Mouse (Mus musculus) heart, adult 2 months (tissue): ENCODE data around the gene Pdcd11. TPM values are rescaled to one million over a fixed set of nuclear protein-coding genes. Genes with fewer than 3 reads are reported as not detected.

Source experiments
- DNase-seq, 2 experiments: peaks; one replicate each; pipeline ENCODE4 v3.0.0; 2021
- H3K27ac ChIP-seq: fragments of 200-600 bp; 2 replicates; pipeline ENCODE4 v1.8.1; 2022
- H3K27me3 ChIP-seq: fragments of 200-500 bp; 2 replicates; pipeline ENCODE4 v1.6.1; 2012; ENCODE audit warnings: mild to moderate bottlenecking, low read length, inconsistent platforms, mixed read lengths; ENCODE audit not compliant: control insufficient read depth, insufficient read depth
- H3K36me3 ChIP-seq: fragments of 200-500 bp; 2 replicates; pipeline ENCODE4 v1.6.1; 2012; ENCODE audit warnings: low read length, inconsistent platforms; ENCODE audit not compliant: control insufficient read depth, insufficient read depth
- H3K4me1 ChIP-seq: fragments of 200-500 bp; 2 replicates; pipeline ENCODE4 v1.6.1; 2011; ENCODE audit warnings: low read length; ENCODE audit not compliant: control insufficient read depth, insufficient read depth
- H3K4me3 ChIP-seq: fragments of 200-600 bp; 2 replicates; pipeline ENCODE4 v1.8.1; 2022
- H3K79me2 ChIP-seq: fragments of 200-500 bp; replicated peaks from 2 replicates; pipeline ENCODE4 v1.6.1; 2012; ENCODE audit warnings: mild to moderate bottlenecking, inconsistent platforms, low read length, moderate library complexity, mixed read lengths; ENCODE audit not compliant: control insufficient read depth, insufficient read depth
- H3K9ac ChIP-seq: fragments of 200-500 bp; 2 replicates; pipeline ENCODE4 v1.6.1; 2012; ENCODE audit warnings: low read depth, mild to moderate bottlenecking, control low read depth, inconsistent platforms, low read length, mixed read lengths
- CTCF ChIP-seq: fragments of 200-600 bp; IDR thresholded peaks from 2 replicates; pipeline ENCODE4 v1.8.1; 2022; ENCODE audit warnings: antibody characterized with exemption, mild to moderate bottlenecking, moderate library complexity
- EP300 ChIP-seq: fragments of 200-500 bp; IDR thresholded peaks from 2 replicates; pipeline ENCODE4 v1.6.1; 2011; ENCODE audit warnings: low read depth, low read length, control low read depth; ENCODE audit not compliant: insufficient read depth
- POLR2A ChIP-seq: fragments of 200-500 bp; IDR thresholded peaks from 2 replicates; pipeline ENCODE4 v1.6.1; 2011; ENCODE audit warnings: mild to moderate bottlenecking, low read depth, low read length, control low read depth; ENCODE audit not compliant: insufficient read depth
- WGBS: fragments of 180-500 bp; shearing (Covaris S2); methylation state at CpG from one replicate; pipeline ENCODE4 v1.1.7; 2018; 5-methylcytosine and 5-hydroxymethylcytosine counted together
- intact Hi-C: fragments of 180-260 bp; cut with DNase I; formaldehyde crosslinking; loops from one replicate; pipeline ENCODE4 v1.15.1; 2025
- polyA plus RNA-seq: library from polyadenylated mRNA; depleted of rRNA; stranded (reverse); fragments of >200 nt; gene quantifications from 2 replicates; pipeline ENCODE4 v1.2.3, GENCODE M21; 2012; rRNA removed
- total RNA-seq, 2 experiments: library from RNA; stranded (reverse); gene quantifications; 2 replicates each; pipeline ENCODE4 v1.2.3; 2021

Pdcd11 gene
- total and polyA plus RNA-seq, 3 experiments, result 5.5 to 12.4 (median 11.8) TPM

- Histone ChIP-seq H3K27ac (no peak within 1 kb of the TSS), H3K79me2 (no peaks in the 10 kb centered on the region), H3K4me1 (no peaks in the 10 kb centered on the region), H3K27me3 (peaks cover 8% of the 10 kb centered on the region), H3K4me3 (peak within 1 kb of the TSS; percentile 44), H3K36me3 (no peaks in the 10 kb centered on the region), H3K9ac (peak within 1 kb of the TSS; percentile 56)
- 2% methylated on average over 97 of the region's 98 CpGs for WGBS
- intact Hi-C loops, result loop anchor here (5.0 kb wide), 1 partner anchor 74 kb away; no protein-coding TSS in a partner anchor
- TF ChIP-seq CTCF (no peak), POLR2A (no peak), EP300 (no peak)
- peak; percentile 43 to 56 for DNase-seq
These were observed 88.1 kb downstream of the Pdcd11 start, which contains the start of gene Neurl1a for GRCm38 (mm10) chr19:47178431-47179271. Gene Neurl1a (plus strand): TSS chr19:47178820.

- intact Hi-C loops, result loop anchor here (5.0 kb wide), 1 partner anchor 73 kb away; no protein-coding TSS in a partner anchor
- H3K4me1 ChIP-seq, result no peaks in the 10 kb centered on the region
- no peak overlapping the region for H3K27ac ChIP-seq
- 5% methylated on average over 36 of the region's 42 CpGs for WGBS
- H3K4me3 ChIP-seq, result peak overlapping the region; percentile 44
- H3K9ac ChIP-seq, result peak overlapping the region; percentile 56; the same call in 1 of the 2 replicates
- TF ChIP-seq CTCF, result no peak
- no peak for TF ChIP-seq POLR2A
- no peak for TF ChIP-seq EP300
- peak in 1 of 2 experiments; percentile 23 for DNase-seq
- no peaks in the 10 kb centered on the region for H3K79me2 ChIP-seq
- H3K27me3 ChIP-seq, result peaks cover 8% of the 10 kb centered on the region
- H3K36me3 ChIP-seq, result no peaks in the 10 kb centered on the region
These were observed 88.8 kb downstream of the Pdcd11 start for GRCm38 (mm10) chr19:47179272-47179809.

GRCm38 (mm10) chr19:47180011-47180410 lies 89.4 kb downstream of the Pdcd11 start:
- TF ChIP-seq EP300 (no peak), POLR2A (no peak), CTCF (no peak)
- Histone ChIP-seq H3K4me1 (no peaks in the 10 kb centered on the region), H3K9ac (no peak overlapping the region), H3K27me3 (peaks cover 8% of the 10 kb centered on the region), H3K4me3 (no peak overlapping the region), H3K36me3 (no peaks in the 10 kb centered on the region), H3K79me2 (no peaks in the 10 kb centered on the region), H3K27ac (no peak overlapping the region)
- intact Hi-C loops, result no loop called here
- no peak for DNase-seq
- WGBS, result 36% methylated on average over 8 of the region's 8 CpGs

Other genes starting within 250 kb of the Pdcd11 start
- gene Ina, start 76.1 kb upstream of the Pdcd11 start, total RNA-seq, result under 1 TPM in 1 of 2 experiments, not detected in 1; 0.11 TPM
- gene Ina, start 76.1 kb upstream of the Pdcd11 start, polyA plus RNA-seq, result 0.04 and 0.09 TPM in 2 replicates
- gene Nt5c2, start 75.6 kb upstream of the Pdcd11 start, total RNA-seq, result 10 to 100 TPM; 58.2 to 63.9 TPM
- 16.7 and 24.5 TPM in 2 replicates for gene Nt5c2, start 75.6 kb upstream of the Pdcd11 start, polyA plus RNA-seq
- gene Pcgf6, start 39.9 kb upstream of the Pdcd11 start, total RNA-seq, result 1 to 10 TPM; 2.7 to 3.2 TPM
- gene Pcgf6, start 39.9 kb upstream of the Pdcd11 start, polyA plus RNA-seq, result 2.5 and 3.5 TPM in 2 replicates
- gene Taf5, start 23.0 kb upstream of the Pdcd11 start, total RNA-seq, result 1 to 10 TPM; 2.7 to 2.9 TPM
- 1.5 and 2.2 TPM in 2 replicates for gene Taf5, start 23.0 kb upstream of the Pdcd11 start, polyA plus RNA-seq
- gene Usmg5, start 121 bp upstream of the Pdcd11 start, total RNA-seq, result 1,000 to 10,000 TPM; 2,026 to 2,490 TPM
- 762 and 1,154 TPM in 2 replicates for gene Usmg5, start 121 bp upstream of the Pdcd11 start, polyA plus RNA-seq
- gene Calhm2, start 47.5 kb downstream of the Pdcd11 start, total RNA-seq, result 1 to 10 TPM; 3.7 to 4.5 TPM
- gene Calhm2, start 47.5 kb downstream of the Pdcd11 start, polyA plus RNA-seq, result 7.1 and 7.5 TPM in 2 replicates
- gene Calhm1, start 53.5 kb downstream of the Pdcd11 start, total RNA-seq, result not detected
- gene Calhm1, start 53.5 kb downstream of the Pdcd11 start, polyA plus RNA-seq, result not detected in 2 replicates
- gene Calhm3, start 67.0 kb downstream of the Pdcd11 start, total RNA-seq, result not detected
- not detected in 2 replicates for gene Calhm3, start 67.0 kb downstream of the Pdcd11 start, polyA plus RNA-seq
- gene Neurl1a, start 88.1 kb downstream of the Pdcd11 start, total RNA-seq, result 1 to 10 TPM; 1.5 to 1.7 TPM
- 1.1 and 2.5 TPM in 2 replicates for gene Neurl1a, start 88.1 kb downstream of the Pdcd11 start, polyA plus RNA-seq